Mouse (Mus musculus): ENCODE results near the gene Nxph1. TPM values are rescaled to one million over a fixed set of nuclear protein-coding genes. Genes with fewer than 3 reads are reported as not detected.

Nxph1 gene
- 0.12 and 0.13 TPM in 2 replicates for polyA plus RNA-seq (2014; fragmentation: Nextera tagmentation; extraction: Ambion mirVana)

- Histone ChIP-seq H3K4me1 (ENCODE audit: control insufficient read depth, insufficient read depth, low read length) (peaks cover 6% of the 10 kb centered on the region; the same call in 1 of the 2 replicates), H3K4me2 (ENCODE audit: low read depth, severe bottlenecking) (0 out of 2 replicates have a peak within 1 kb of the TSS, but pooled peaks have one; percentile 28), H3K27me3 (ENCODE audit: control insufficient read depth, insufficient read depth, low read length) (peaks cover 60% of the 10 kb centered on the region), H3K36me3 (ENCODE audit: control insufficient read depth, insufficient read depth, low read length) (no peaks in the 10 kb centered on the region), H3K4me3 (ENCODE audit: low read depth, low read length) (peak within 1 kb of the TSS; percentile 0; the same call in 1 of the 2 replicates), H3K9ac (ENCODE audit: low read length) (no peak within 1 kb of the TSS), H3K9me3 (ENCODE audit: control insufficient read depth, low read length) (no peaks in the 10 kb centered on the region), H3K27ac (replicated peaks; ENCODE audit: low read depth, low read length) (no peak within 1 kb of the TSS)
- 2% methylated on average over 16 of the region's 16 CpGs for WGBS
- DNase-seq (ENCODE audit: low spot score) (no peak), ATAC-seq (ENCODE audit: insufficient number of reproducible peaks, low FRiP score, low TSS enrichment, low read depth) (no peak)
Measured at GRCm38 (mm10) chr6:8948131-8948470, at the start of gene Nxph1. Gene Nxph1 (plus strand): TSS chr6:8948431.

GRCm38 (mm10) chr6:8900021-8900728, 48.1 kb upstream of the Nxph1 start:
- no peaks in the 10 kb centered on the region for H3K36me3 ChIP-seq (ENCODE audit: control insufficient read depth, insufficient read depth, low read length)
- no peak overlapping the region for H3K9ac ChIP-seq (ENCODE audit: low read length)
- no peak overlapping the region for H3K27ac ChIP-seq (replicated peaks; ENCODE audit: low read depth, low read length)
- H3K9me3 ChIP-seq (ENCODE audit: control insufficient read depth, low read length) = no peaks in the 10 kb centered on the region
- WGBS = 86% methylated on average over 7 of the region's 7 CpGs
- ATAC-seq (ENCODE audit: insufficient number of reproducible peaks, low FRiP score, low TSS enrichment, low read depth) (no peak), DNase-seq (ENCODE audit: low spot score) (no peak)
- no peak overlapping the region for H3K4me2 ChIP-seq (ENCODE audit: low read depth, severe bottlenecking)
- H3K4me1 ChIP-seq (ENCODE audit: control insufficient read depth, insufficient read depth, low read length) = no peaks in the 10 kb centered on the region
- H3K27me3 ChIP-seq (ENCODE audit: control insufficient read depth, insufficient read depth, low read length) = no peaks in the 10 kb centered on the region
- no peak overlapping the region for H3K4me3 ChIP-seq (ENCODE audit: low read depth, low read length)

DNA sequence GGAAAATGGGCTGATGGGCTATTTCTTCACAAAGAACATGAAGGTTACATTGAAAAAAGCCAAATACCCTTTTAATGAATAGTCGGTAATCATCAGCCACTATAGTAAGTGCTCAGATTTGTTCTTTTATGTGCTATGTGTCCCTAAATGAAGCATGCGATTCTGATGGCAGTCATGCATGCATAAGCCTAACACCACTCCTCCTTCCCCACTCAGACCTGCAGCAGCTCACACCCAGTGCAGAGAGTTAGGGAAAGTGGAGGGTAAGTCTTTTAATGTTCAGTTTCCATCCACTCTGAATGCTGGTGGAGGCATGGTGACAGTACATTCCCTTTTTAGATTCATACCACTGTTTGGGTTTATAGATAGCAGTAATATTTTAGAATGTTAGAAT, 47.5 kb upstream of the Nxph1 start:
- Histone ChIP-seq H3K9ac (ENCODE audit: low read length) (no peak overlapping the region), H3K4me3 (ENCODE audit: low read depth, low read length) (no peak overlapping the region), H3K4me1 (ENCODE audit: control insufficient read depth, insufficient read depth, low read length) (no peaks in the 10 kb centered on the region), H3K27me3 (ENCODE audit: control insufficient read depth, insufficient read depth, low read length) (no peaks in the 10 kb centered on the region), H3K36me3 (ENCODE audit: control insufficient read depth, insufficient read depth, low read length) (no peaks in the 10 kb centered on the region), H3K9me3 (ENCODE audit: control insufficient read depth, low read length) (no peaks in the 10 kb centered on the region), H3K27ac (replicated peaks; ENCODE audit: low read depth, low read length) (no peak overlapping the region), H3K4me2 (ENCODE audit: low read depth, severe bottlenecking) (no peak overlapping the region)
- ATAC-seq (ENCODE audit: insufficient number of reproducible peaks, low FRiP score, low TSS enrichment, low read depth) = no peak
- DNase-seq (ENCODE audit: low spot score) = no peak
- 86% methylated on average over 2 of the region's 2 CpGs for WGBS

- Histone ChIP-seq H3K4me1 (ENCODE audit: control insufficient read depth, insufficient read depth, low read length) (no peaks in the 10 kb centered on the region), H3K4me2 (ENCODE audit: low read depth, severe bottlenecking) (no peak overlapping the region), H3K27ac (replicated peaks; ENCODE audit: low read depth, low read length) (no peak overlapping the region), H3K4me3 (ENCODE audit: low read depth, low read length) (no peak overlapping the region), H3K9me3 (ENCODE audit: control insufficient read depth, low read length) (no peaks in the 10 kb centered on the region), H3K9ac (ENCODE audit: low read length) (no peak overlapping the region), H3K27me3 (ENCODE audit: control insufficient read depth, insufficient read depth, low read length) (no peaks in the 10 kb centered on the region), H3K36me3 (ENCODE audit: control insufficient read depth, insufficient read depth, low read length) (no peaks in the 10 kb centered on the region)
- no peak for DNase-seq (ENCODE audit: low spot score)
- no peak for ATAC-seq (ENCODE audit: insufficient number of reproducible peaks, low FRiP score, low TSS enrichment, low read depth)
- 56% methylated on average over 3 of the region's 3 CpGs for WGBS
Measured at GRCm38 (mm10) chr6:8907917-8908316, 40.3 kb upstream of the Nxph1 start.

DNA sequence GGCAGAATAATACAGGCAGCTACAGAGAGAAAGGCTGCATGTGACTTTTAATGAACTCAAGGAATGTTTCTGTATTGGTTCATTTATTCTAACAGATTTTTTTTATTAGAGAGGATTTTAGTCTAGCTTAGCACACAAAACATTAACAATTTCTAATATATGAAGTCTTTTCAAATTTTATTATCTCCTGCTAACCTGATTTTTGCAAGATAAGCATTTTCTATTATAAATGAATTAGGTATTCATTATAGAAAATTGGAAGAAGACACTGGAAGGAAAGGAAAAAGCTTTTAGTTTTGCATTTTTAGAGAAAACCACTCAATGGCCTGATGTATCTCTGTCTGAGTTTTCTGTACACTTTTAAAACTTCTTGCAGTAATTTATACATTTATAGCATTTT, 34.8 kb upstream of the Nxph1 start:
- Histone ChIP-seq H3K4me1 (ENCODE audit: control insufficient read depth, insufficient read depth, low read length) (no peaks in the 10 kb centered on the region), H3K36me3 (ENCODE audit: control insufficient read depth, insufficient read depth, low read length) (no peaks in the 10 kb centered on the region), H3K27ac (replicated peaks; ENCODE audit: low read depth, low read length) (no peak overlapping the region), H3K9me3 (ENCODE audit: control insufficient read depth, low read length) (no peaks in the 10 kb centered on the region; the same call in 1 of the 2 replicates), H3K4me2 (ENCODE audit: low read depth, severe bottlenecking) (no peak overlapping the region), H3K9ac (ENCODE audit: low read length) (no peak overlapping the region), H3K27me3 (ENCODE audit: control insufficient read depth, insufficient read depth, low read length) (no peaks in the 10 kb centered on the region), H3K4me3 (ENCODE audit: low read depth, low read length) (no peak overlapping the region)
- ATAC-seq (ENCODE audit: insufficient number of reproducible peaks, low FRiP score, low TSS enrichment, low read depth) = no peak
- DNase-seq (ENCODE audit: low spot score) = no peak

DNA sequence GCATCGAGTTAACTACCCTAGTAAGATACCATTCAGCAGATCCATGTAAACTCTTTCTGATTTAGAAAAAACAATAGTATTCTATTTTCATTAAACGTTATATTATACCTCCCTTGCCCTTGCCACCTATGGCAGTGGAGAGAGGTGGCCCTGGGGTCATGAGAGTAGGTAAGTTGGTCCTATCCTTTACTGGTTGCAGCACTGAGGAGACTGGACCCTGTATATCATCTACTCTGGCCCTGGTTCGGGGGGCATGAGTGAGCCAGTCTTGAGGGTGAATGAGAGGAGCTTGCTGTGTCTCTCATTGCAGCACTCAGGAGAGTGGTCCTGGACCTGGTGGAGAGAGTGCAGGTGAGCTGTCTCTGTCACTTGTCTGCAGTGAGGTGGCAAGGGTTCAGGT, 33.5 kb upstream of the Nxph1 start:
- no peaks in the 10 kb centered on the region for H3K27me3 ChIP-seq (ENCODE audit: control insufficient read depth, insufficient read depth, low read length)
- no peak overlapping the region for H3K27ac ChIP-seq (replicated peaks; ENCODE audit: low read depth, low read length)
- no peak overlapping the region for H3K4me2 ChIP-seq (ENCODE audit: low read depth, severe bottlenecking)
- ATAC-seq (ENCODE audit: insufficient number of reproducible peaks, low FRiP score, low TSS enrichment, low read depth) (no peak), DNase-seq (ENCODE audit: low spot score) (no peak)
- no peak overlapping the region for H3K9ac ChIP-seq (ENCODE audit: low read length)
- H3K36me3 ChIP-seq (ENCODE audit: control insufficient read depth, insufficient read depth, low read length) = no peaks in the 10 kb centered on the region
- 78% methylated on average over 3 of the region's 3 CpGs for WGBS
- H3K9me3 ChIP-seq (ENCODE audit: control insufficient read depth, low read length) = no peaks in the 10 kb centered on the region; the same call in 1 of the 2 replicates
- no peaks in the 10 kb centered on the region for H3K4me1 ChIP-seq (ENCODE audit: control insufficient read depth, insufficient read depth, low read length)
- H3K4me3 ChIP-seq (ENCODE audit: low read depth, low read length) = no peak overlapping the region

DNA sequence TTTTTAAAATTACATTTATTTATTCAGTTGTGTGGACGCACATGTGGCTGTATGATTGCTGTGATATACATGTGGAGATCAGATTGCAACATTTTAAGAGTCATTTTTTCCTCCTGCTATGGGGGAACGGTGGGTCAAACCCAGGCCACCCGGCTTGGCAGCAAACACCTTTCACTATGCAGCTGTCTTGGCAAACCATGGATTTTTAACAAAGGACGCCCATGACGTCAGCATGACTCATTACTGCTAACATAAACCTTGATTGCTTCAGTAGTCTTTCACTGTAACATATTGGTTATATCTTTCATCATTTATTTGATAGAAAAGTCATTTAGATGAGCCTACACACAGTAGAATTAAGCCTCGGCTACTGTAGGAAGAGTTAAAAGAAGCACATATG, 23.8 kb upstream of the Nxph1 start:
- 76% methylated on average over 6 of the region's 6 CpGs for WGBS

GRCm38 (mm10) chr6:8935241-8935640, 13.0 kb upstream of the Nxph1 start:
- Histone ChIP-seq H3K4me3 (ENCODE audit: low read depth, low read length) (no peak overlapping the region), H3K9me3 (ENCODE audit: control insufficient read depth, low read length) (no peaks in the 10 kb centered on the region), H3K4me1 (ENCODE audit: control insufficient read depth, insufficient read depth, low read length) (no peaks in the 10 kb centered on the region), H3K9ac (ENCODE audit: low read length) (no peak overlapping the region), H3K27me3 (ENCODE audit: control insufficient read depth, insufficient read depth, low read length) (no peaks in the 10 kb centered on the region), H3K4me2 (ENCODE audit: low read depth, severe bottlenecking) (no peak overlapping the region), H3K36me3 (ENCODE audit: control insufficient read depth, insufficient read depth, low read length) (no peaks in the 10 kb centered on the region), H3K27ac (replicated peaks; ENCODE audit: low read depth, low read length) (no peak overlapping the region)
- no peak for DNase-seq (ENCODE audit: low spot score)
- no peak for ATAC-seq (ENCODE audit: insufficient number of reproducible peaks, low FRiP score, low TSS enrichment, low read depth)
- WGBS = 57% methylated on average over 5 of the region's 5 CpGs

More for the DNA sequence above, 23.8 kb upstream of the Nxph1 start:
- no peak overlapping the region for H3K27ac ChIP-seq (replicated peaks; ENCODE audit: low read depth, low read length)
- H3K27me3 ChIP-seq (ENCODE audit: control insufficient read depth, insufficient read depth, low read length) = no peaks in the 10 kb centered on the region
- ATAC-seq (ENCODE audit: insufficient number of reproducible peaks, low FRiP score, low TSS enrichment, low read depth) (no peak), DNase-seq (ENCODE audit: low spot score) (no peak)
- no peaks in the 10 kb centered on the region for H3K4me1 ChIP-seq (ENCODE audit: control insufficient read depth, insufficient read depth, low read length)
- H3K9ac ChIP-seq (ENCODE audit: low read length) = no peak overlapping the region
- no peaks in the 10 kb centered on the region for H3K9me3 ChIP-seq (ENCODE audit: control insufficient read depth, low read length)
- H3K4me3 ChIP-seq (ENCODE audit: low read depth, low read length) = no peak overlapping the region
- H3K4me2 ChIP-seq (ENCODE audit: low read depth, severe bottlenecking) = no peak overlapping the region
- H3K36me3 ChIP-seq (ENCODE audit: control insufficient read depth, insufficient read depth, low read length) = no peaks in the 10 kb centered on the region

DNA sequence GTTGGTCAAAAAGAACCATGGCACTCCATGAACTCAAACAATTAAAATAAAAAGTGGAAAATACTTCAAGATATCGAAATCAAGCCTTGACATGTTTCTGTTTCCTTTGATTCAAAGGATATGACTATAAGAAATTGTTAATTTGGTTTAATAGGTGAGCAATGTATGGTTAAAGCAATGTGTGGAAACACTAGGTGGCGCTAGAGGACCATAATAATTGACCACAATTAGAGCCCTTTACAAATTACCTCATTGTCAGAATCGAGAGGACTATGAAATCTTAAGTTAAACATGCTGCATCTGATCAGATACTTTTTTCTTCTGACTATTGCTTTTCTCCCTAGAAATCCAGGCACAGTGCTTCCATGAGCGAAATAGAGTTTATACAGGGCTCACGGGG, 12.5 kb upstream of the Nxph1 start:
- Histone ChIP-seq H3K4me1 (ENCODE audit: control insufficient read depth, insufficient read depth, low read length) (no peaks in the 10 kb centered on the region), H3K27ac (replicated peaks; ENCODE audit: low read depth, low read length) (no peak overlapping the region), H3K9me3 (ENCODE audit: control insufficient read depth, low read length) (no peaks in the 10 kb centered on the region), H3K9ac (ENCODE audit: low read length) (no peak overlapping the region), H3K4me3 (ENCODE audit: low read depth, low read length) (no peak overlapping the region), H3K4me2 (ENCODE audit: low read depth, severe bottlenecking) (no peak overlapping the region), H3K36me3 (ENCODE audit: control insufficient read depth, insufficient read depth, low read length) (no peaks in the 10 kb centered on the region), H3K27me3 (ENCODE audit: control insufficient read depth, insufficient read depth, low read length) (no peaks in the 10 kb centered on the region)
- 17% methylated on average over 5 of the region's 5 CpGs for WGBS
- ATAC-seq (ENCODE audit: insufficient number of reproducible peaks, low FRiP score, low TSS enrichment, low read depth) (no peak), DNase-seq (ENCODE audit: low spot score) (peak; percentile 66)

All from limb, embryonic 11.5 days (tissue).